Mouse (Mus musculus) CH12.LX (cell line): Measurements from ENCODE around the gene Ice1.

ENCODE experiments used
- CTCF ChIP-seq, 2 experiments: IDR thresholded peaks in 1 of 2; conservative IDR thresholded peaks in 1 of 2; 2 replicates each; pipeline ENCODE4 v1.5.1; 2011 to 2012; ENCODE audit warnings: low read depth in 2 of 2, low read length in 2 of 2, improper control_type of control experiment in 1 of 2, inconsistent platforms in 1 of 2, mild to moderate bottlenecking in 1 of 2, moderate library complexity in 1 of 2
- EP300 ChIP-seq: IDR thresholded peaks from 2 replicates; pipeline ENCODE4 v1.6.1; 2011; ENCODE audit warnings: low read length, improper control_type of control experiment
- GABPA ChIP-seq: IDR thresholded peaks from 2 replicates; pipeline ENCODE4 v1.6.1; 2012; ENCODE audit warnings: low read depth, low read length, improper control_type of control experiment, inconsistent platforms; ENCODE audit not compliant: insufficient replicate concordance
- MAZ ChIP-seq: IDR thresholded peaks from 2 replicates; pipeline ENCODE4 v1.6.1; 2012; ENCODE audit warnings: low read depth, mild to moderate bottlenecking, inconsistent platforms, low read length, improper control_type of control experiment, moderate library complexity
- POLR2A ChIP-seq: IDR thresholded peaks from 2 replicates; pipeline ENCODE4 v1.6.1; 2011; ENCODE audit warnings: low read depth, mild to moderate bottlenecking, improper control_type of control experiment, low read length
- POLR2AphosphoS2 ChIP-seq: IDR thresholded peaks from 2 replicates; pipeline ENCODE4 v1.6.1; 2011; ENCODE audit warnings: low read depth, low read length, improper control_type of control experiment
- RCOR1 ChIP-seq: conservative IDR thresholded peaks from 2 replicates; pipeline ENCODE4 v1.6.1; 2012; ENCODE audit warnings: low read depth, mild to moderate bottlenecking, inconsistent platforms, low read length, improper control_type of control experiment

- TF ChIP-seq POLR2A, result no peak
- no peak for TF ChIP-seq GABPA
- no peak for TF ChIP-seq CTCF (conservative IDR thresholded peaks at IDR 0.05 in 1 of 2, IDR thresholded peaks at IDR 0.05 in 1 of 2; ENCODE audit: low read depth in 2 of 2, low read length in 2 of 2)
- TF ChIP-seq POLR2AphosphoS2, result no peak
- TF ChIP-seq MAZ, result no peak
- no peak for TF ChIP-seq RCOR1
- TF ChIP-seq EP300, result no peak
These were observed 40.3 kb upstream of the Ice1 start for GRCm38 (mm10) chr13:70677689-70678088.
